Mouse (Mus musculus) testis, adult 2 months (tissue): ENCODE results near the gene S100pbp. TPM values are rescaled to one million over a fixed set of nuclear protein-coding genes. Genes with fewer than 3 reads are reported as not detected.

ENCODE experiments used
- H3K27ac ChIP-seq: fragments of 200-500 bp; 2 replicates; pipeline ENCODE4 v1.5.1; 2012; ENCODE audit warnings: low read depth, low read length; ENCODE audit not compliant: control insufficient read depth, insufficient read depth
- H3K27me3 ChIP-seq: fragments of 200-500 bp; 2 replicates; pipeline ENCODE4 v1.6.1; 2012; ENCODE audit warnings: mild to moderate bottlenecking, low read length, moderate library complexity; ENCODE audit not compliant: control insufficient read depth, insufficient read depth
- H3K36me3 ChIP-seq: fragments of 200-500 bp; 2 replicates; pipeline ENCODE4 v1.6.1; 2012; ENCODE audit warnings: mild to moderate bottlenecking, low read length; ENCODE audit not compliant: control insufficient read depth, insufficient read depth
- H3K4me1 ChIP-seq: fragments of 200-500 bp; 2 replicates; pipeline ENCODE4 v1.6.1; 2012; ENCODE audit warnings: low read length; ENCODE audit not compliant: control insufficient read depth, insufficient read depth
- H3K4me3 ChIP-seq: fragments of 200-500 bp; 2 replicates; pipeline ENCODE4 v1.5.1; 2012; ENCODE audit warnings: low read depth, mild to moderate bottlenecking, low read length, moderate library complexity, mixed read lengths; ENCODE audit not compliant: control insufficient read depth
- CTCF ChIP-seq: fragments of 200-500 bp; IDR thresholded peaks from 2 replicates; pipeline ENCODE4 v1.5.1; 2012; ENCODE audit warnings: low read depth, mild to moderate bottlenecking, inconsistent platforms, low read length, moderate library complexity; ENCODE audit not compliant: control insufficient read depth, insufficient read depth, insufficient replicate concordance
- POLR2A ChIP-seq: fragments of 200-500 bp; IDR thresholded peaks from 2 replicates; pipeline ENCODE4 v1.6.1; 2012; ENCODE audit warnings: low read depth, mild to moderate bottlenecking, inconsistent platforms, low read length, moderate library complexity; ENCODE audit not compliant: control insufficient read depth
- polyA plus RNA-seq: library from polyadenylated mRNA; depleted of rRNA; stranded (reverse); fragments of >200 nt; gene quantifications from 2 replicates; pipeline ENCODE4 v1.2.3, GENCODE M21; 2012

The S100pbp gene
- polyA plus RNA-seq, 1 experiment = 34.6 TPM

- Histone ChIP-seq H3K36me3 (no peaks in the 10 kb centered on the region), H3K4me1 (peaks cover 12% of the 10 kb centered on the region), H3K27ac (no peak overlapping the region), H3K4me3 (peak overlapping the region; percentile 37; the same call in 1 of the 2 replicates), H3K27me3 (no peaks in the 10 kb centered on the region; the same call in 1 of the 2 replicates)
- no peak for TF ChIP-seq POLR2A
- peak; percentile 91 for TF ChIP-seq CTCF
These were observed 54.5 kb downstream of the S100pbp start for GRCm38 (mm10) chr4:129134799-129135585.

GRCm38 (mm10) chr4:129130755-129131303 is 58.7 kb downstream of the S100pbp start:
- peak overlapping the region; percentile 6 for H3K4me3 ChIP-seq
- no peaks in the 10 kb centered on the region; the same call in 1 of the 2 replicates for H3K27me3 ChIP-seq
- H3K27ac ChIP-seq = no peak overlapping the region
- H3K36me3 ChIP-seq = no peaks in the 10 kb centered on the region
- TF ChIP-seq CTCF (no peak), POLR2A (no peak)
- H3K4me1 ChIP-seq = peaks cover 17% of the 10 kb centered on the region

- TF ChIP-seq POLR2A (no peak), CTCF (peak; percentile 80)
- no peaks in the 10 kb centered on the region; the same call in 1 of the 2 replicates for H3K27me3 ChIP-seq
- no peak overlapping the region for H3K27ac ChIP-seq
- no peaks in the 10 kb centered on the region for H3K36me3 ChIP-seq
- peak overlapping the region; percentile 33 for H3K4me3 ChIP-seq
- peaks cover 24% of the 10 kb centered on the region for H3K4me1 ChIP-seq
These were observed 59.4 kb downstream of the S100pbp start for GRCm38 (mm10) chr4:129130149-129130548.

- Histone ChIP-seq H3K27me3 (no peaks in the 10 kb centered on the region; the same call in 1 of the 2 replicates), H3K36me3 (no peaks in the 10 kb centered on the region), H3K4me3 (no peak overlapping the region), H3K4me1 (peaks cover 27% of the 10 kb centered on the region), H3K27ac (no peak overlapping the region)
- TF ChIP-seq CTCF (no peak), POLR2A (no peak)
These were observed 60.1 kb downstream of the S100pbp start for GRCm38 (mm10) chr4:129129387-129129786.

GRCm38 (mm10) chr4:129128582-129129338 is 60.8 kb downstream of the S100pbp start:
- Histone ChIP-seq H3K4me1 (peaks cover 27% of the 10 kb centered on the region), H3K36me3 (no peaks in the 10 kb centered on the region), H3K27me3 (no peaks in the 10 kb centered on the region; the same call in 1 of the 2 replicates), H3K4me3 (no peak overlapping the region), H3K27ac (no peak overlapping the region)
- TF ChIP-seq CTCF = no peak
- no peak for TF ChIP-seq POLR2A

GRCm38 (mm10) chr4:129125736-129126451 is 63.6 kb downstream of the S100pbp start:
- TF ChIP-seq POLR2A (peak; percentile 32; the same call in 1 of the 2 replicates), CTCF (no peak)
- Histone ChIP-seq H3K27ac (no peak overlapping the region), H3K27me3 (no peaks in the 10 kb centered on the region; the same call in 1 of the 2 replicates), H3K4me3 (peak overlapping the region; percentile 16), H3K4me1 (peaks cover 28% of the 10 kb centered on the region), H3K36me3 (no peaks in the 10 kb centered on the region)
